Mouse (Mus musculus) CD8-positive naive resting alpha-beta T cell, adult 2 months (primary cell): ENCODE results near the gene Nhlh2.
A peak's percentile ranks its signal among the peaks of the same experiment; 100 is the strongest.

Experiments
- DNase-seq, 2 experiments: peaks; one replicate each; pipeline ENCODE4 v3.0.0; 2022; ENCODE audit warnings: low read depth in 2 of 2, low spot score in 2 of 2

Nhlh2 gene

DNA sequence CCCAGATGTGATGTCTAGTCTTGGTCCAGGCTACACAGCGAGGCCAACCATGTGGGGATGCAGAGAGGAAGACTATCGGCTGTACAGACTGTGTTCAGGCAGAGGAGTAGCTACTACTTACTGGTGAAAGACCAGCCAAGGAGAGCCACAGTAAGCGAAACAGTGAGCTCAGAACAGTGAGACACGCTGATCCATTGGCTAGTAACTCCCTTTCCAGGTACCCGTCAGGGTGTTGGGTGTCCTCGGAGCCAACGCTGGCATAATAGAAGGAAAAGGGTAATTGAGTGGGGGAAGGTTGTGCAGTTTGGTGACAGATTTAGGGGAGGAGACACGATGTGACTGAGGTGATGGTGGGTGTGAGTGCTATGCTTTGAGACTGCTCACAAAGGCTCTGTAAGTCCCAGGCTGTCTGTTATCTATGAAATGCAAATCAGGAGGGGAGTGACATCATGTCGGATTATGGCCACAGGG lies 15.1 kb downstream of the Nhlh2 start:
- no peak for DNase-seq

DNA sequence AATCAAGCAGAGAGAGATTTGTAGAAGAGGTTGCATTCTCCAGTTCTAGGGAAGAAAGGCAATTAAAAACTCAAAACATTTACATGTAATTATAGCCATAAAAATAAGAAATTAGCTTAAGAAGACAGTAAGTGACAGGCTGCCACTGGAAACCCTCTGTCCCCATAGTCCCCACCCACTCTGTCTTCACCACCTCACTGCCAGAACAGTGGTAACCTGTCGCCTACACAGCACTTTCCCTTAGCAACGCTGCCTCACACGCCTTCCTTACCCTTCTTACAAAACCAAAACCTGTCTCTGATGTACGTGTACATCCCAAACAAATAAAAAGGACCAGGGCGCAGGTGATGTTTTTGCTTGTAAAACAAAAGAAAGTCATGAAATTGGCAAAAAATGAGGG lies 15.8 kb downstream of the Nhlh2 start:
- DNase-seq, result no peak

DNA sequence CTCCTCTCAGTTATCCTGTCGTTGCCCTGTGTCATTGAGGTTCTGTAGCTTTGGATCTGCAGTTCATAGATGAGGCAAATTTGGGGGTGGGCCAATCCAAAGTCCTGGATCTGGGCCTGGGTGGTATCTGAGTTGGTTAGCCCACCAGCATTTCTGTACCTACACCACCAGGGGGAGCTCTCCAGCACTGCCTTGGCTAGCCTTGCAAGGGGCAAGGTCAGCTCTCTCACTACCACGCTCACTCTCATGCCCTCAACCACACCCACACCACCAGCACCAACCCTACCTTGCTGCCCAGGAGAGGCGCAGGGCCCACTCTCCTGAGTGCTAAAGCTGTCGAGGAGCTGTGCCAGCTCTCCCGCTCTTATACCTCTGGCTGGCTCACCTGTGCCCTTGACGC lies 18.0 kb downstream of the Nhlh2 start:
- DNase-seq, result no peak

DNA sequence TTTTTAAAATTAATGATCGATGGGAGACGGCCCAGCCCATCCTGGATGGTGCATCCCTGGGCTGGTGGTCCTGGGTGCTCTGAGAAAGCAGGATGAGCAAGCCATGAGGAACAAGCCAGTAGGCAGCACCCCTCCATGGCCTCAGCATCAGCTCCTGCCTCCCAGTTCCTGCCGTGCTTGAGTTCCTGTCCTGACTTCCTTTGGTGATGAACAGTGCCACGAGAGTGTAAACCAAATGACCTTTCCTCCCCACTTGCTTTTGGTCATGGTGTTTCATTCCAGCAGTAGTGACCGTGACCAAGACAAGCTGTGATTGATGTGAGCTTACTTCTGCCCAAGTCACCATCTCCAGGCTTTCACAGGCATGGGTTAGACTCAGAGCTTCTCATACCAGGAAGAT lies 27.9 kb downstream of the Nhlh2 start:
- no peak for DNase-seq

DNA sequence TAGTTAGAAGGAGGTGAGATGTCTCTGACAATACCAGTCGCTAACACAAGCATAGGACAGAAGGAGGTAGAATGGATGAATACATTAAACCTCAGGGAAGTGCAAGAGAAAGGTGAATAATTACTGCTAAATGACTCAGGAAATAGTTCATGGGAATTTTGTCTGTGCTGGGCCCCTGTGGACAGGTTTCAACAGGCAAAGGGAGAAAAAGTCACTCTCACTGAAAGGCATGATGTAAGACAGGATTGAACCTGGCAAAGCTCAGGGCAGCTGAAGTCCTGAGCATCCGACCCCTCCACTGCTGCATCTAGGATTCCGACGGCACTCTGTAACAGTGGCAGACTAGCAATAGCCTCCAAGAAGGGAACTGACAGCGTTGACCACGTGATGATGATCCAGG lies 28.7 kb downstream of the Nhlh2 start:
- no peak for DNase-seq

DNA sequence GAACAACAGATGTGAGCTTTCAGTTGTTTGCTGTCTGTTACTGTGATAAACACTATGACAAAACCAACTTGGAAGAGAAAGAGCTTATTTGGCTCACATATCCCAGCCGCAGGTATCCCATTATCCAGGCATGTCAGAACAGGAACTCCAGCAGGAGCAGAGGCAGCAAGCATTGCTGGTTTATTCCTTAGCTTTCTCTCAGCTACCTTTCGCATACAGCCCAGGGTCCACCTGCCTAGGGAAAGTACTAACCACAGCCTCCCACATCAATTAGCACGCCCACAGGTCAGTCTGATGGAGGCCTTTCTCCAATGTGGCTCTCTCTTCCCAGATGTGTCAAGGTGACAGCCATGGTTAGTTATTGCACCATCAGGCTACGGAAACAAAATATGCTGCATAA lies 31.8 kb downstream of the Nhlh2 start:
- DNase-seq, result no peak

DNA sequence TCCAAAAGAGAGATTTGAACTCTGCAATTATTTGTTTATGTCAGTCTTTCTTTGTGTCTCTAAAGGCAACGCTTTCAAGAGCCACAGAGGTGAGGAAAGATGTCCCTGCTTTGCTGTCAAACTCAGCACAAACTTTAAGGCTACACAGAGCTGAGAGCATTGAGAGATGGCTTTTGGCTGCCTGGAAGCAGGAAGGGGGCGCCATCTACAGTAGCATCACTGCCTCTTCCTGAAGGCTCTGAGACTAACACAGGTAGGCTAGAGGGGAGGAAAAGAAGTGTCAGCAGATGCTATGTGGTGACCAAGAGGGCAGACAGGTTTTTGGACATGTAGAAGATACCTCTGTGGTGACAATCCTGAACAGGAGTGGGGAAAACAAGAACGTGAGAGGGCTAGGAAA lies 35.2 kb downstream of the Nhlh2 start:
- no peak for DNase-seq

DNA sequence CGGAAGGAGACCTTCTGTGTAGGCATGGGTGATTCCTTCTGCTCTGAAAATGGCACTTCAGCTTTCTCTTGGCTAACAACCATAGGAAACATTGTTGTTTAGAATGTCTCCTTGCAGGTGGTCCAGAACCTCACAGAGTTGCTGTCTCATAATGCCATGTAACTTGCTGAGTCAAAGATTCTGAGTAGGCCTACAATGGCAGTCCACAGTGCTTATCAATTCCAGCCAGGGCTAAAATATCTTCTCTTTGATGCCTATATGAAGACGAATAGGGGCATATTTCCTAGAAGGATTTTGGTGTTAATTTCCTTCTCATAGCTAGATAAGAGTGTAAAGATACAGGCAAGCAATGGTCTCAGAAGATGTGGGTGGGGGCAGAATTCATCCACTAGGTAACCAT lies 37.7 kb downstream of the Nhlh2 start:
- DNase-seq, result no peak

DNA sequence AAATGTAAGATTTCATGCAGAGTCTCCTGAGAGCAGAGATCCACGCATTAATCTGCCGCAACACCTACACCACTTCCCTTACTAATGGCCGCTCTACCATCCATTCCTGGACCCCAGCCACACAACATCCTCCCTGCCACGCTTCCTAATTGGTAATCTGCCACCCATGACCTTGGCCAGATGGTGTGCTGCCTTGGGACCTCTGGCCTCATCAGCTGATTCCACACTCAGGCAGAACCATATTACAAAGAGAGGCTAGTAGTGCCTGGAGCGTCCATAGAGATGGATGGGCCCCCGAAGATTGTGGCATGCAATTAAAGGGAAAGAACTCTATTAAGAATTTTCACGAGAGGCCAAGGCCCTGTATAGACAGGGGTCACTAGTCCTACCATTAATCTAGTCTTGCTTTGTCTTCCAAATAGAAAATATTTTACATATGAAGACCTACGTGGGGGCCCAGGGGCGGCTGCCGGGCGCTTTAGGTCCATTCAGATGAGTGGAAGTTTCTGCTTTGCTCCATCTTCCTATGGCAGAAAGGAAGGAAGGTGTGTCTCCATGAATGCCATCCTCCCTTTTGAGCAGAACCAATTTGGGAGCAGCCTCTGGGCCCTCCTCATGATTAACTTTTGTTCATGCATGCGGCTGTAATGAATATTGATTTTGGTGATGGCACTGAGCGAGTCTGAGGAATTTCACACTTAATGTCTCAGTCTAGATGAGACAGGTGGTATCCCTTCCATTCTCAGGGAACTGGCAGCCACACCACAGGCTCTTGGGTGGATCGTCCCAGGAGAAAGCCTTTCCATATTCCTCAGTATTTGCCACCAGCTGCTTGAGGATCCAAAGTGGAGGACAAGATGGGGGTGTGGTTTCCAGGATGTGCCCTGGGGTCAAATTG lies 39.6 kb downstream of the Nhlh2 start:
- no peak for DNase-seq

DNA sequence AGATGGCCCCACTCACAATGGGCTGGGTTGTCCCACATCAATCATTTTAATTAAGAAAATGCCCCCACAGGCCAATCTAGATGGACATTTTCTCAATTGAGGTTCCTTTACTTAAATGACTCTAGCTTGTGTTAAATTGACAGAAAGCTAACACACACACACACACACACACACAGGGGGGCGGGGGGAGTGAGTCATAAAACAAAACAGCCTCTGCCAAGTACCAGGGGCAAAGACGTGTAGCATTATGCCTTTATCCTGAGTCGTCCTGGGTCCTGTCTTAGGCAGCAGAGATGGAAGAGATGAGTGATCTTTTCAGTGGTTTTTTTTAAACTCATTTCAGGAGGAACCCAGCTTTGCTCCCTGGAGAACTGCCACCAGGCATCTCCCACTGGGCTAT lies 42.2 kb downstream of the Nhlh2 start:
- DNase-seq, result no peak

DNA sequence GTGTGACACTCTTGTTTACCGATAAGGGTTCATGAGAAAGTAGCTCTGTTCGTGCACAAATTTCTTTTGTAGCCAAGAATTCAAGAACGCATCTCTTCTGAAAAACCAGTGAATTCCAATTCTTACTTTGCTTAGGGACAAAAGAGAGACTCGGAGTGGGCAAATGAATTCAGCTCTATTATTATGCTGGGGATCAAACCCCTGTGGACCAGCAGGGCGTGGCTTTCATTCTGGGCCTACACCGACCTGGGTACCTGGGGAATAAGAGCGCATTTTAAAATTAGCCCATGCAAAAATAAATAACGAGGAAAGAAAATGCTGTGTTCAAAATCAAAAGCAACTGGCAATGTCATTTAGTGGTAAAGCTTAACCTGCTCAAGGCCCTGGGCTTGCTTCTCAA lies 43.4 kb downstream of the Nhlh2 start:
- DNase-seq, result no peak

DNA sequence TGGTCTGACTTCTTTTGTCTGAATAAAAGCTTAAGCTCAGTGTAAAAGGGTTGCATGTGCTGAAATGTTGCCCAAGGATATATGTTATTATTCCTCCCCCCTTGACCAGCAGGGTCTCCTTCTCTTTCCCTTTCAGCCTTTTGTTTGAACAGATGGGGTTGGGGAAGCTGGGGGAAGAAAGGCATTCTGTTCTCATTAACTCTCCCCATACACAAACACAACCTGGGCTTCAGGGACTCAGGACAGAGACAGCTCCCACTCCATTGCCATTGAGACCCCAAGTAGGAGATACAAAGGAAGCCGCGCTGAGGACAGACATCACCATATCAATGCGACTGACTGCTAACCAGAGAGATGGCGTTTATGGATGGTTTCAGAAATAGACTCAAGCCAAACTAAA lies 46.0 kb downstream of the Nhlh2 start:
- DNase-seq, result no peak

DNA sequence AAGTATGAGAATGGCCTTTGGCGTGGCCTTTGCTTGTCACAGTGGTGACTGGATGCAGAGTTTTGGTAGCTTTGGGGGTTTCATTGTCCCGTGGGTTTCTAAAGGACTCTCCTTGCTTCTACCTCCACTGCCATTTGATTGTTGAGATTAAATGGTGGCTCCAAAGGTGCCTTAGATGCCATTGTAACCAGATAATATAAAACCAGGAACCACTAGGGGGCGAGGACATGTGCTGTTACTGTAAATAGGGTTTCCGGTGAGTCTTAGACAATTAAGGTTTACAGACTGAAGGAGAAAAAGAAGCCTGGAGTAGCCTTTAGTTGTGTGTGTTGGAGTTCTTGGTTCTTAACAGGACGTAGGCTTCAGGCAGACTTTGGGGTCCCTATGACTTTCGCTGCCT lies 50.2 kb downstream of the Nhlh2 start:
- no peak for DNase-seq

DNA sequence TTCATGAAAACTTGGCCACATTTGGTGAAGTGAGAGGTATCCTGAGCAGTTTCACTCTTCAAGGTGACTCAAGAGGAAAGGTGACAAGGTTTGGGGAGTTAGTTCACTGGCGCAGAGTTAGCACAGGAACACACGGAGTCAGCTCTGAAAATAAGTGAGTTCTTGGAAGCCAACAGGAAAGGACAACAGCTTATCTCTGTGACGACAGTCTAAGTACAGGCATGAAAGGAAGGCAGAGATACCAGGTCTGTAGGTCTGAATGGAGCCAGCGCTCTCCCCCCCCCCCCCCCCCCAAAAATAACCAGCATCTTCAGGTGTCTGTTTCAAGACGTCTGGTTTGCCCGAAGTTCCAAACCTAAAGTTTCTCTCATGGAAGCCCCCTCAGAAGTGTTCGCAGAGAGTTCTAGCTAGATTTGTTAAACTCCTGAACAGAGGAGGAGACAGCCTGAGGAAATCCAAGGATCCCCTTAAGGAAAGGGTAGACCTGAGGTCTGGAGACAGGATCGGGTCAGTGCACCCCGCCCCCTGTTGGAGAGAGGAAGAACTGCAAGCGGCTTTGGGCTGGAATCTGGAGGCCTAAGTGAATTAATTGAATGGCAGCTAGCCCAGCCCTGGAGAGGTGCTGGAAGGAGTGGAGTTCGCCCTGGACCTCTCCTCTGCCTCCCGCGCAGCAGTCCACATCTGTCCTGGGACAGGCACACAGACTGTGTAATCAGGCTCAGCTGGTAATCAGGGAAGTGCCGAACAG lies 52.2 kb downstream of the Nhlh2 start:
- peak in 1 of 2 experiments; percentile 2 for DNase-seq

DNA sequence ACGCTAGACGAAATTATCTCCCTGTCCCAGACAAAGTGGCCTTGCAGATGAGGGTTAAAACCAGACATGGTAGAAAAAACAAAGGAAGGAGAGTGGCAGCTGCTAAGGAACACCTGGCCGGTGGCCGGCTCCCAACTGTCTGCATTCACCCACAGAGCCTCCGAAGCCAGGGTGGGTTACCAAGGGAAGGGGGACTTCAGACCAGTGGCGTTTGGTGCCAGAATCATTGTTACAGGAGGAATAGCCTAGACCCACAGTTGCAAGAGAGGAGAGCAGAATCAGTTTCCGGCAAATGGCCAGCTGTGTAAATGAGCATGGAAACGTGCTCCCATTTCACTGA lies 52.8 kb downstream of the Nhlh2 start:
- no peak for DNase-seq

DNA sequence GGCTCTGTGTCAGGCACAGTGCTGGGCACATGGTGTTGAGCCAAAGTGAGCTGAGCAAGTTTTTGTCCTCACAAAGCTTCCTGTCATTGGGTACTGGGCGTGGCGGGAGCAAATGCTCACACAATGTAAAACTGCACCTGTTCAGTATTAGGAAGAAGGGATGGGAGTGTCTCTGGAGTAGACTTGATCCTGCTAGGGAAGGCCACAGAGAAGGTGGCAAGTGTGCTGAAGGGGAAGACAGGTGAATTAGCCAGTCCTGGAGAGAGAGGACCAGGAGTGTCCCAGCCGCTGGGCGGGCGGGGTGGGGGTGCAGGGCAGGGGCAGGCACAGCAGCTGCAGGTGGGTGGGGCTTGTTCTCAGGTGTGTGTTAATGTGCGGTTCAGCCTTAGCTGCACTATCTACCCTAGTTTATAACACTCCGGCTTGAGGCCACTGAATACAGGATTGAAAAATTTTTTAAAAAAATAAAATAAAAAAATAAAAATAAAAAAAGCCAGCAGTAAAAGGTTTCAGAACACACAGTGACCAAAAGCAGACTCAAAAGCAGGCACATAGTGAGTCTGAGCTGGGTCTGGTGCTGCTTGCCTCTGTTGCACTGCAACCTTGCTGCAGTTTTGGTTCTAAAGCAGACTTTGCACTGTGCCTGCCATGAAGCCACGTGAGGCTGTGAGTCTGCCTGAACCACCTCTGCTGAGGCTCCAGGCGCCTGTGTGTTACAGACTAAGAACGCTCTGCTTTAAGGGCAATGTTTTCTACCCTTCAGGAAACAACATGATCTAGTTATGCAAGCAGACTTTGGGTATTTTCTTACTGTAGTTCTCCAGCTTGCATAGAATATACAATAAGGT lies 53.6 kb downstream of the Nhlh2 start:
- DNase-seq, result no peak

DNA sequence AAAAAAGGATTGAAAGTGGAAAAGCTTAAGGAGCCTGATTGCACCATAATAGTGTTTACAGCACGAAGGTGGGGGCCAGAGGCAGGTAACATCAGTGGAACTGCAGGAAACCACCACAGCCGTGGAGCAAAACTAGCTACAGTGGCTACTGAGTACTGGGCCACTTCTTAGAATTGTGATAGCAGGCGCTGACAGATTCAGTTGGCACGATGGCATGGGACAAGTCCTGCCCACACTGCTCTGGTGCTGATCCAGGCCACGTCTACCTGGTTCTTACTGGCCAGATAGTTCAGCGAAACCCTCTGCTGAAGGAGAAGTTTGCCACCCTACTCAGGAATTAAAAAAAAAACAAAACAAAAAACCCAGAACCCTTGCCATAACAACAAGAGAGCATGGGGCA lies 54.7 kb downstream of the Nhlh2 start:
- DNase-seq, result no peak
